Mouse (Mus musculus): ENCODE measurements around the gene Gm11114. TPM values are rescaled to one million over a fixed set of nuclear protein-coding genes. Genes with fewer than 3 reads are reported as not detected.

Gene Gm11114
- polyA plus RNA-seq (2017; shearing (Covaris generic)) = not detected

GRCm38 (mm10) chr9:85312473-85312872 is at the start of gene Gm11114:
TSS of gene Gm11114 (plus strand) at chr9:85312773.

GRCm38 (mm10) chr9:85327242-85328211 is 15.0 kb downstream of the Gm11114 start, which contains the start of gene Tent5a:
TSS of gene Tent5a (minus strand) at chr9:85327348.

Other genes starting within 250 kb of the Gm11114 start
- 10 to 100 TPM; 16.0 to 17.5 TPM for gene Tent5a, start 14.6 kb downstream of the Gm11114 start, polyA plus RNA-seq (2017; shearing (Covaris generic))

Measured in inflammation-experienced regulatory T-cells (primary cell).